Mouse (Mus musculus): ENCODE data around the gene Xrn1.

DNA sequence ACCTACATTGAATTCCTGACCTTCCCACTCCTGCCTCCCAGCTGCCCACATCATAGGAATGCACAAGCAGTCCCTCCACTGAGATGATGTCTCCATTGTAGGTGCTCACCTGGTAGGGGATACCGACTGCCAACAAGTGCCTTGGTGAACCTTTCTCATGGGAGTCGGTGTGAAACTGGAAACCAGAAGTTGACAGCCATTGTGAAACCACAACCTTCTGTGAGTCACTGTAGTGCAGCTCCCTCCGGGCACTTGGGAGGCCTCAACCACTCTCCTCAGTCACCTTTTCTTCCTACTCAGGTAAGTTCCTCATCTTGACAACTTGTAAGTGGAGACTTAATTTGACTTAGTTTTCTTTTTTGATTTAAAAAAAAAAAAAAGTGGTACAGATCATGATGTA is 69.4 kb downstream of the Xrn1 start:
- TF ChIP-seq ZKSCAN1 (IDR thresholded peaks at IDR 0.05; ENCODE audit: borderline replicate concordance, low read depth, low read length): no peak
- no peak for TF ChIP-seq CTCF (conservative IDR thresholded peaks at IDR 0.05 in 1 of 2, IDR thresholded peaks at IDR 0.05 in 1 of 2; ENCODE audit: low read depth in 2 of 2, low read length in 2 of 2)
- TF ChIP-seq JUND (conservative IDR thresholded peaks at IDR 0.05; ENCODE audit: low read depth, low read length): no peak
- TF ChIP-seq CHD1 (IDR thresholded peaks at IDR 0.05; ENCODE audit: low read depth, low read length): no peak
- no peak for TF ChIP-seq ZMIZ1 (IDR thresholded peaks at IDR 0.05; ENCODE audit: low read depth, low read length)
- TF ChIP-seq KAT2A (IDR thresholded peaks at IDR 0.05; ENCODE audit: insufficient replicate concordance, low read length): no peak
- no peak for TF ChIP-seq POLR2A (IDR thresholded peaks at IDR 0.05; ENCODE audit: low read depth, low read length)
- no peak for TF ChIP-seq E2F4 (IDR thresholded peaks at IDR 0.05; ENCODE audit: insufficient replicate concordance, low read depth, low read length)
- TF ChIP-seq USF2 (conservative IDR thresholded peaks at IDR 0.05; ENCODE audit: low read depth, low read length): no peak
